Mouse (Mus musculus): ENCODE measurements at regions not wholly inside any gene's neighbourhood (a gene's known extent, or its start where the extent isn't known, plus 50 kb on each side); places are given as distances from the start of the nearest gene placed in this dataset.
"Not testable (repeated sequence)": the region's sequence is repeated elsewhere in the genome, so short reads cannot be mapped to it uniquely, and the experiment has no call there.

- CTCF ChIA-PET = no interaction called here
Observed at GRCm38 (mm10) chr9:72166084-72166483, 54.4 kb upstream of the Tcf12 start.

GRCm38 (mm10) chr9:72166611-72167010, 54.9 kb upstream of the Tcf12 start:
- CTCF ChIA-PET = interaction anchor here (0.7 kb wide), 1 partner anchor 44 kb away, joined by 3 read pairs; no protein-coding TSS in a partner anchor

- CTCF ChIA-PET = no interaction called here
Observed at GRCm38 (mm10) chr9:72169231-72169630, 57.6 kb upstream of the Tcf12 start.

GRCm38 (mm10) chr9:72169728-72170188, 58.1 kb upstream of the Tcf12 start:
- CTCF ChIA-PET = no interaction called here

- CTCF ChIA-PET = no interaction called here
Observed at GRCm38 (mm10) chr9:72170235-72170634, 58.6 kb upstream of the Tcf12 start.

GRCm38 (mm10) chr9:72172331-72172730, 60.7 kb upstream of the Tcf12 start:
- CTCF ChIA-PET = no interaction called here

GRCm38 (mm10) chr9:72180972-72181371, 69.3 kb upstream of the Tcf12 start:
- CTCF ChIA-PET = no interaction called here

- CTCF ChIA-PET = no interaction called here
Observed at GRCm38 (mm10) chr9:72183336-72183735, 71.7 kb upstream of the Tcf12 start.

GRCm38 (mm10) chr9:72183925-72184324, 72.3 kb upstream of the Tcf12 start:
- CTCF ChIA-PET = no interaction called here

- CTCF ChIA-PET = interaction anchor here (0.6 kb wide), 1 partner anchor 569 kb away, joined by 4 read pairs; no protein-coding TSS in a partner anchor
Observed at GRCm38 (mm10) chr9:72189867-72190266, 78.2 kb upstream of the Tcf12 start.

GRCm38 (mm10) chr9:72190631-72191030, 79.0 kb upstream of the Tcf12 start:
- CTCF ChIA-PET = interaction anchor here (1.0 kb wide), 1 partner anchor 253 kb away, joined by 3 read pairs; no protein-coding TSS in a partner anchor

GRCm38 (mm10) chr9:72191091-72191490, 79.4 kb upstream of the Tcf12 start:
- CTCF ChIA-PET = interaction anchor here (1.0 kb wide), 1 partner anchor 253 kb away, joined by 3 read pairs; no protein-coding TSS in a partner anchor

GRCm38 (mm10) chr9:72192051-72192952, 80.6 kb upstream of the Tcf12 start:
- CTCF ChIA-PET = interaction anchor here (0.5 kb wide), 1 partner anchor 216 kb away, joined by 3 read pairs; no protein-coding TSS in a partner anchor

GRCm38 (mm10) chr9:72192953-72193337, 81.3 kb upstream of the Tcf12 start:
- CTCF ChIA-PET = not testable (repeated sequence)

GRCm38 (mm10) chr9:72195348-72195747, 79.3 kb upstream of the Zfp280d start:
- CTCF ChIA-PET = interaction anchor here (0.8 kb wide), 1 partner anchor 10 kb away, joined by 3 read pairs; no protein-coding TSS in a partner anchor

GRCm38 (mm10) chr9:72196626-72197330, 77.9 kb upstream of the Zfp280d start:
- CTCF ChIA-PET = no interaction called here

GRCm38 (mm10) chr9:72197331-72197732, 77.3 kb upstream of the Zfp280d start:
- CTCF ChIA-PET = no interaction called here

GRCm38 (mm10) chr9:72198976-72199375, 75.7 kb upstream of the Zfp280d start:
- CTCF ChIA-PET = no interaction called here

GRCm38 (mm10) chr9:72204357-72204905, 70.2 kb upstream of the Zfp280d start:
- CTCF ChIA-PET = interaction anchor here (0.6 kb wide), 1 partner anchor 24 kb away, joined by 4 read pairs; no protein-coding TSS in a partner anchor

- CTCF ChIA-PET = no interaction called here
Observed at GRCm38 (mm10) chr9:72205815-72206214, 68.8 kb upstream of the Zfp280d start.

- CTCF ChIA-PET = no interaction called here
Observed at GRCm38 (mm10) chr9:72206911-72207310, 67.7 kb upstream of the Zfp280d start.

- CTCF ChIA-PET = no interaction called here
Observed at GRCm38 (mm10) chr9:72208296-72208695, 66.4 kb upstream of the Zfp280d start.
